In genomic region chr11:101756616-101757015, GRCm38 (mm10) we compare ENCODE assay signal across 10 mouse cellular contexts. TPM values are rescaled to one million over a fixed set of nuclear protein-coding genes. Genes with fewer than 3 reads are reported as not detected.
DNase-seq lines count a peak whose midpoint lies in the region.
"Had no signal": no experiment of that assay in that cellular context is flagged by ENCODE, and none has a peak within 500 bp of the region (broad histone marks: within the 10 kb centered on the region; RNA-seq: fewer than 3 reads in every experiment).

No protein-coding gene starts in this region.

- peak; percentile 30 for DNase-seq in adrenal gland, postnatal 10 days
- DNase-seq in adrenal gland, postnatal 4 days (ENCODE audit: low spot score in 2 of 2), result no peak
- DNase-seq in layer of hippocampus, adult 11-12 months (ENCODE audit: low spot score), result peak; percentile 37
- no peak for DNase-seq in layer of hippocampus, postnatal 14 days (ENCODE audit: low spot score in 2 of 2)
- peak; percentile 51 for DNase-seq in adipocyte (ENCODE audit: low spot score)
- peak; percentile 17 for DNase-seq in lung, postnatal 14 days
- no peak for DNase-seq in embryo, embryonic 10 days (ENCODE audit: low spot score)
- no peak for DNase-seq in cerebellum, adult 11 months
- DNase-seq: B cell, adult 2 months; kidney, adult 2 months had no signal

RNA-seq across cellular contexts. Expression of gene Dhx8, which starts 23.9 kb away (rescaled TPM):
- total RNA-seq in adrenal gland, postnatal 10 days (2021), result 10 to 100 TPM; 23.6 to 24.4 TPM
- 10 to 100 TPM; 29.1 to 32.7 TPM for total RNA-seq in adrenal gland, postnatal 4 days (2021)
- 10 to 100 TPM; 32.4 to 34.2 TPM for total RNA-seq in layer of hippocampus, postnatal 14 days (2021)

RNA-seq across cellular contexts. Expression of gene Etv4, which starts 28.6 kb away (rescaled TPM):
- 1 to 10 TPM; 3.2 to 3.9 TPM for total RNA-seq in adrenal gland, postnatal 10 days (2021)
- total RNA-seq in adrenal gland, postnatal 4 days (2021), result 1 to 10 TPM; 6.5 to 9.9 TPM
- total RNA-seq in layer of hippocampus, postnatal 14 days (2021), result 10 to 100 TPM; 19.3 to 22.1 TPM

Comparison
In these comparisons a context has a peak if more than half of its experiments do, and no peak if none do; other contexts are left out.
1. DNase-seq: peak in adrenal gland, postnatal 10 days (single experiment), layer of hippocampus, adult 11-12 months (single experiment), adipocyte (single experiment) and lung, postnatal 14 days (single experiment); none in adrenal gland, postnatal 4 days (0 of 2), layer of hippocampus, postnatal 14 days (0 of 2), embryo, embryonic 10 days (single experiment) and cerebellum, adult 11 months (single experiment).